Mouse (Mus musculus) testis, adult 2 months (tissue): Measurements from ENCODE around the gene Rap1gap. TPM values are rescaled to one million over a fixed set of nuclear protein-coding genes. Genes with fewer than 3 reads are reported as not detected.

Experiments used
- H3K27ac ChIP-seq: fragments of 200-500 bp; 2 replicates; pipeline ENCODE4 v1.5.1; 2012; ENCODE audit warnings: low read depth, low read length; ENCODE audit not compliant: control insufficient read depth, insufficient read depth
- H3K27me3 ChIP-seq: fragments of 200-500 bp; 2 replicates; pipeline ENCODE4 v1.6.1; 2012; ENCODE audit warnings: mild to moderate bottlenecking, low read length, moderate library complexity; ENCODE audit not compliant: control insufficient read depth, insufficient read depth
- H3K36me3 ChIP-seq: fragments of 200-500 bp; 2 replicates; pipeline ENCODE4 v1.6.1; 2012; ENCODE audit warnings: mild to moderate bottlenecking, low read length; ENCODE audit not compliant: control insufficient read depth, insufficient read depth
- H3K4me1 ChIP-seq: fragments of 200-500 bp; 2 replicates; pipeline ENCODE4 v1.6.1; 2012; ENCODE audit warnings: low read length; ENCODE audit not compliant: control insufficient read depth, insufficient read depth
- H3K4me3 ChIP-seq: fragments of 200-500 bp; 2 replicates; pipeline ENCODE4 v1.5.1; 2012; ENCODE audit warnings: low read depth, mild to moderate bottlenecking, low read length, moderate library complexity, mixed read lengths; ENCODE audit not compliant: control insufficient read depth
- CTCF ChIP-seq: fragments of 200-500 bp; IDR thresholded peaks from 2 replicates; pipeline ENCODE4 v1.5.1; 2012; ENCODE audit warnings: low read depth, mild to moderate bottlenecking, inconsistent platforms, low read length, moderate library complexity; ENCODE audit not compliant: control insufficient read depth, insufficient read depth, insufficient replicate concordance
- POLR2A ChIP-seq: fragments of 200-500 bp; IDR thresholded peaks from 2 replicates; pipeline ENCODE4 v1.6.1; 2012; ENCODE audit warnings: low read depth, mild to moderate bottlenecking, inconsistent platforms, low read length, moderate library complexity; ENCODE audit not compliant: control insufficient read depth
- polyA plus RNA-seq: library from polyadenylated mRNA; depleted of rRNA; stranded (reverse); fragments of >200 nt; gene quantifications from 2 replicates; pipeline ENCODE4 v1.2.3, GENCODE M21; 2012; rRNA removed

Rap1gap gene
- polyA plus RNA-seq, 1 experiment: 20.8 TPM

DNA sequence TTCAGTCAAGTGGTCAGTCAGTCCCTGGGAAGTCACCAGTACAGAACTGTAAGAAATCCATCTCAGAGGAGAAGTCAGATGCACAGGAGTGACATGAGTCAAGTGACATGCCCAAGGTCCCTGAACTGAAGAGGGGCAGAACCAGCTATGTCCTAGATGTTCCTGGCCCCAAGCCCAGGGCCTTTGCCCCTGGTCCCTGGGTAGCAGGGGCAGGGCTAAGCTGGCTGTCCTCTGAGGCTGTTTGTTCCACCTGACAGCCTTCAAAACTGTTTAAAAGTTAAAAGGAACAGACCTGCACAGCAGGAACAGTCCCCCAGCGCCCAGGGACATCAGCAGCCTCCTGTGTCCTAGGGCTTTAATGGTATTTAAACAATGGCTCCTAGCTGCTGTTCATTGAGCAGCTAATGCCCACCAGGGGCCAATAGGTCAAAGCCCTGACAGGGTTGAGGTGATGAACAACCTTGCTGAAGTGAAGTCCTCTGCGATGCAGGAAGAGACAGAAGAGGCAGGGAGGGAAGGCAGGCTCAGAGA, 108.9 kb downstream of the Rap1gap start:
- Histone ChIP-seq H3K4me3 (no peak overlapping the region), H3K27me3 (no peaks in the 10 kb centered on the region), H3K4me1 (no peaks in the 10 kb centered on the region), H3K27ac (no peak overlapping the region), H3K36me3 (no peaks in the 10 kb centered on the region)
- TF ChIP-seq CTCF (no peak), POLR2A (no peak)

DNA sequence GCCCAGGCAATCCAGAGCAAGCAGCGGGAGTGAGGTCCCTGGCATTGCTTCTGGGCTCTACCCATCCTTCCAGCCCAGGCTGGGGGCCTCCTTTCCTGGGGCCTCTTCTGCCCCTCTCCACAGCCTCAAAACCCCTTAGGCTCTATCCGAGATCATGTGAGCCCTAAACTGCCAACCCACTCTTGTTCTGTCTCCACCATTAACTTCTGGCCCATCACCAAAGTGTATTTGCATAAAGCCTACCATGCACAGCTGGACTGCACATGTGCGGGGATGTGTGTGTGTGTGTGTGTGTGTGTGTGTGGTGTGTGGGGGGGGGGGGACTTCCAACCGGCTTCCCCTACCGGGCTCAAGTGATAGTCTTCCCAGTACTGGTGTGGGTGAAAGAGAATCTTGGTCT, 109.5 kb downstream of the Rap1gap start:
- Histone ChIP-seq H3K4me3 (no peak overlapping the region), H3K27me3 (no peaks in the 10 kb centered on the region), H3K36me3 (no peaks in the 10 kb centered on the region), H3K27ac (no peak overlapping the region), H3K4me1 (no peaks in the 10 kb centered on the region; the same call in 1 of the 2 replicates)
- no peak for TF ChIP-seq CTCF
- TF ChIP-seq POLR2A: no peak

DNA sequence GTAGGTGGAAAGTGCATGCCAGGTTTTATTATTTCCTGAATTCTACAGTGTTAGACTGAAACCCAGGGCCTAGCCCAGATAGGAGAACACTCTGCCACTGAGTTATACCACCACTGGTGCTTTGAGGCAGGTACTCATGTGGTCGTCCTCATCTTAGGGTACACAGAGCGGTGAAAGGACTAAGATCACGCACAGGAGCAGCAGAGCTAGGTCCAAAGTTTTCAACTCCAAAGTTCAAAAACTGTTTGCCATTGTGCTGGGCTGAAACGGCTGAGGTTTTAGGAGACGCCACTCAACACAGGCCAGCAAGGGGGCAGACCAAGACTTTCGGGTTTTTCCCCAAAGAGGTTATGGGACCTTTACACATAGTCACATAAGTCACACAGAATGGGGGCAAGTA, 110.0 kb downstream of the Rap1gap start:
- no peak overlapping the region for H3K4me3 ChIP-seq
- no peak for TF ChIP-seq CTCF
- TF ChIP-seq POLR2A: no peak
- no peaks in the 10 kb centered on the region for H3K27me3 ChIP-seq
- no peak overlapping the region for H3K27ac ChIP-seq
- H3K4me1 ChIP-seq: no peaks in the 10 kb centered on the region; the same call in 1 of the 2 replicates
- no peaks in the 10 kb centered on the region for H3K36me3 ChIP-seq

DNA sequence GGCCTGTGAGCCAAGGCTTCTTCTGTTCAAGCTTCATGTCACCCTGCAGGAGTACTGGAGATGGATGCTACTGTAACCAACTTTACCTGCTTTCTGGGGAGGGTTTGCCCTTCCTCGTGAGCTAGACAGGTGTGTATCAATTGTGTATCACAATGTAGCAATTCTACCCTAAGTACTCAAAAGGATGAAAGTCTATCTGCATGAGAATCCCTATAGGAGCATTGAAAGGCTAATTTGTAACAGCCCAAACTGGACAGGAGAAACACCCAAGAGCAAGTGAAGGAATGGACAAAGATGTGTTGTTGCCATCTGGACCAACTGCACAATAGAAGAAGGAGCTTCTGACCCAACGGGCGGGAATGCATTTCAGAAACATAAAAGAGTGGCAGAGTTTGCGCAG, 113.3 kb downstream of the Rap1gap start:
- Histone ChIP-seq H3K4me1 (no peaks in the 10 kb centered on the region; the same call in 1 of the 2 replicates), H3K4me3 (no peak overlapping the region), H3K27me3 (no peaks in the 10 kb centered on the region), H3K27ac (no peak overlapping the region), H3K36me3 (no peaks in the 10 kb centered on the region)
- no peak for TF ChIP-seq CTCF
- no peak for TF ChIP-seq POLR2A

DNA sequence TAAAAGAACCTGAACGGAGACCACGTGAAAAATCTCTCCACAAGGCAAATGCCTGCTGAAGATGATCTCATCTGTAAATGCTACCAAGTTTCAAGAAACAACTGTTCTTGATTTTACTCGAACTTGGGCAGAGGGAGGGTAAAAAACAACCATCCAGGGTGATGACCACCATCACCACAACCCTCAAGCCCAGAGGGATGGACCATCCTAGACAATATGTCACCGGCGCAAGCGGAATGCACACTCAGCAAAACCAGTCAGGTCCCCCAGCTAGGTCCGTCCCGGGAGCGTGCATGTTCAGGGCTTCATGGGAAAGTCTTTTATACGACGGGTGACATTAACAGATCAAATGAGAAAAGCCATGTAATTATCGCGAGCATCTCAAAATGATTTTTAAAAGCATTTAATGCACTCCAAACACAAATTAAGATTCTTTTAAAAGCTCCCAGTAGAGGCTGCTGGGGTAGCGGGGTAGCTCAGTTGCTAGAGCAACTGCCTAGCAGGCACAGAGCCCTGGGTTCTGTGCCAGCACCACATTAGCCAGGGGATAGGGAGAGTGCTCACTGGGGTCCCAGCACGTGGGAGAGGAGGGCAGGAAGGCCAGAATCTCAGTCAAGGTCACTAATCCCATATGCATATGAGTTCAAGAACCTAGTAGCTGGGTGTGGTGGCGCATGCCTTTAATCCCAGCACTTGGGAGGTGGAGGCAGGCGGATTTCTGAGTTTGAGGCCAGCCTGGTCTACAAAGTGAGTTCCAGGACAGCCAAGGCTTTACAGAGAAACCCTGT, 114.1 kb downstream of the Rap1gap start:
- Histone ChIP-seq H3K36me3 (no peaks in the 10 kb centered on the region), H3K27ac (no peak overlapping the region), H3K4me1 (no peaks in the 10 kb centered on the region; the same call in 1 of the 2 replicates), H3K27me3 (no peaks in the 10 kb centered on the region), H3K4me3 (no peak overlapping the region)
- TF ChIP-seq CTCF: no peak
- TF ChIP-seq POLR2A: no peak

Other genes starting within 250 kb of the Rap1gap start
- gene Cela3b, start 234.2 kb upstream of the Rap1gap start, polyA plus RNA-seq: 2.8 and 3.3 TPM in 2 replicates
- 1,386 and 1,446 TPM in 2 replicates for gene 1700013G24Rik, start 211.4 kb upstream of the Rap1gap start, polyA plus RNA-seq
- gene Hspg2, start 196.0 kb upstream of the Rap1gap start, polyA plus RNA-seq: 6.0 and 7.4 TPM in 2 replicates
- gene Ldlrad2, start 90.2 kb upstream of the Rap1gap start, polyA plus RNA-seq: 0.86 TPM in 1 of 2 replicates, not detected in the other
- 39.6 and 42.1 TPM in 2 replicates for gene Usp48, start 71.0 kb upstream of the Rap1gap start, polyA plus RNA-seq
- 7.2 and 8.2 TPM in 2 replicates for gene Alpl, start 131.7 kb downstream of the Rap1gap start, polyA plus RNA-seq
- 4.7 and 6.0 TPM in 2 replicates for gene Ece1, start 197.5 kb downstream of the Rap1gap start, polyA plus RNA-seq